Mouse (Mus musculus) spleen, embryonic (tissue): ENCODE results near the gene Zfp874a.
"Not testable (repeated sequence)": the region's sequence is repeated elsewhere in the genome, so short reads cannot be mapped to it uniquely, and the experiment has no call there.

Source experiments
- CTCF ChIA-PET: fragments of 350-600 bp; sonication (Branson Sonifier 250); formaldehyde crosslinking; loops from one replicate; lab custom pipeline; 2022; lab: Charles Lee

The Zfp874a gene

GRCm38 (mm10) chr13:67451172-67452020, at the start of gene Zfp874a:
Gene Zfp874a, minus strand, starts transcription at chr13:67451624.
- CTCF ChIA-PET, result no interaction called here

DNA sequence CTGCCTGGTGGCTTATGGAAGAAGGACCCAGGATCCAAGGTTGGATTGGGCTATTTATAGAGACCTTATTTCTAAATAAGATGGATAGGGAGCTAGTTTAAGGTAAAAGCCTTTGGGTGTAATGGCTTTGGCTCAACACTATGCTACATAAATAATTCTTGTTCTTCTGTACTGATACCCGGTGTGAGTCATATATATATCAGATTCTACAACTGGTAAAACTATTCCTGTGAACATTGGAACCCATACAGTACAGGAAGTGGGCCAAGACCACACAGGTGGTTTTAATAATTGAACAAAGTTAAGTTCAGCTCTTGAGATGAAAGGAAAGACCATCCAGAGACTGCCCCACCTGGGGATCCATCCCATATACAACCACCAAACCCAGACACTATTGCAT, 49.5 kb upstream of the Zfp874a start:
- CTCF ChIA-PET, result interaction anchor here (0.6 kb wide), 1 partner anchor 79 kb away, joined by 8 read pairs; no protein-coding TSS in a partner anchor

DNA sequence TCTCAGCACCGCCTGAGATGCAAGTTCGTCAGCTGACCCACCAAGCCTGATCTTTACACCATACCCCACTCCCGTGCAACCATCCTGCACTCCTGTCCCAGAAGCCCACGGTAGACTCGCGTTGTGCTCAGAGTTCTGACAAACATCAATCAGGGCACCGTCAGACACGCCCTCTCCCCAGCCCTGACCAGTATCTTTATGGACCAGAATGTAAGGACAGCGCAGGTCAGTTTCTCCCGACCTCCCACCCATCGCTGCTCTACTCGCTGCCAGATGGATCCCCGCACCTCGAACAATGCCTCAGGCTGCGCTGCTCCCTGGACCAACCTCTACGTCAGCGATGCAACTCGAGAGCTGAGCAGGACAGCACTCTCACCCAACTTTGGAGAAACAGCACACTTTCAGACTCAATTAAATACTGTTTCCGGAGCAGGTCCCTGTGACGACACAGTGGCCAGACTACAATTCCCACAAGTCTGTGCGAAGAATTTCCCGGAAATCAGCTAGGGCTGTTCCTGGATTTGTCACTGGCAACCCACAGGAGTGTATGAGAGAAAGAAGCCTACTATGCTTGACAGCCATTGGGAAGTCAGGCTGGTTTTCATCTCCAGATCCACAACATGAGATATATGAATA, 48.8 kb upstream of the Zfp874a start, which contains the start of gene Zfp58:
Zfp58 (minus strand) TSS at position 472 of the 636 bp plus-strand sequence.
- CTCF ChIA-PET, result no interaction called here

DNA sequence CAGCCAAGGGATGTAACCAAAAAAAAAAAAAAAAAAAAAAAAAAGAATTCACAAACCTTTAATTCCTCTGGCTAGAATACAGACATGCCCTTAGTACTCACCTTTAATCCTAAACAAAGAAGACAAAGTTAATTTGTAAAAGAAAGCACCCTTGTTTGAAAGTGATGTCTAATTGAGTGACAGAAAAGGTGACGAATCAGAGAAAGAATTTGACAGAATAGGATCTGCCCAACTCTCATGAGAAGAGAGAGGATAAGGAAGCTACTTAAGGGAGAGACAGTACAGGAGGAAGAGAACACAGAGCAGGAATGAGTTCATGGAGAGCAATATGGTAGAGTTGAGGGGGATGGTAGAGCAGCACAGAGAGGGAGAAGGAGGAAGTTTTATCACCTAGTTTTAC, 44.2 kb upstream of the Zfp874a start:
- CTCF ChIA-PET, result no interaction called here

DNA sequence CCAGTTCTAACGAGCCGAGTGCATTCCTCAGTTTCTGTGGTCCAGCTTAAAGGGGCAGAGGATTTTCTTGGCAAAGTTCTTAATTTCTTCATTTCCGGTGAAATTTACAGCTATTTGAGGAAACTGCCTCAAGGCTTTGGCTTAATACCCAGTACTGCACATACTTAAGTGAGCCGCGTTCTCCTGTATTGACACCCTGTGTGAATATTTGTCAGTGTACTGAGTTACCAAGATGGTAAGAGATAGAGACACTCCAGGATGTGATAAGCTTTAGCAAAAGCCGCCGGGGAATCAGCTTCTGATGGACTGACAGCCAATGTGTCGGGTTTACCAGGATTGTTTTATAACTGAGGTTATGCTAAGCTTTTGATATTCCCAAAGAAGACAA, 33.0 kb upstream of the Zfp874a start:
- CTCF ChIA-PET, result no interaction called here

DNA sequence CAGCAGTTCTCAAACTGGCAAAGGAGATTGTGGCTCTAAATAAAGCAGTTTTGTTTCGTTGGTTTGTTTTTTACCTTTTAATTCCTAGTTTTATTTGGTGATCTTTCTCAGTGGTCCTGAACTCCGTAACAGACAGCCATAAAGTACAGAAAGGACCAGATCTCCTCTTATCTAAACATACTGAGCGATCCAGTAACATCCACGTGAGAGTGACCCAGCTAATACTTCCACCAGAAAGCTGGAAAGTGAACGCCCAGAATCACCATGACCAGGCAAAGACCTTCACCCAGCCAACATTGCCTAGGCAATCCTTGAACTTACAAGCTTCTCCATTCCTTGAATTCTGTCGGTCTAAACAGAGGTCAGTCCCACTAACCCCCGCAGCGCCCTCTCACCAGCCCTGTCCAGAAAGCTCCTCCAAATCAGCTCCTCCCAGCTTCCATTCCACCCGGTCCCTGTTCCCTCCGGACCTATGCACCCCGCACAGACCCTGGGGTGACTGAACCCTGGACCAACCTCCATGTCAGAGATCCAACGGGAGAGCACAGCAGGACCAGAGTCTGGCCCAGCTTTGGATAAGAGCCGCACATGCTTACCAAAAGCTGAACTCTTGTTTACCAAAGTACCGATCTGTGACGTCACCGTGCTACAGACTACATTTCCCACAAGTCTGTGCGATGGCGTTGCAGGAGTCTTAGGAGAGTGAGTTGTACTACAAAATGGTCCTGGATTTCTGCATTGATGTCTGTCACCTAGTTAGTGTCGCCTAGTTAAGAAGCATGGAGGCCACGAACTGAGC, 32.4 kb upstream of the Zfp874a start, which contains the start of gene Zfp874b:
Zfp874b (minus strand) TSS at position 634 of the 799 bp plus-strand sequence.
- CTCF ChIA-PET, result no interaction called here

DNA sequence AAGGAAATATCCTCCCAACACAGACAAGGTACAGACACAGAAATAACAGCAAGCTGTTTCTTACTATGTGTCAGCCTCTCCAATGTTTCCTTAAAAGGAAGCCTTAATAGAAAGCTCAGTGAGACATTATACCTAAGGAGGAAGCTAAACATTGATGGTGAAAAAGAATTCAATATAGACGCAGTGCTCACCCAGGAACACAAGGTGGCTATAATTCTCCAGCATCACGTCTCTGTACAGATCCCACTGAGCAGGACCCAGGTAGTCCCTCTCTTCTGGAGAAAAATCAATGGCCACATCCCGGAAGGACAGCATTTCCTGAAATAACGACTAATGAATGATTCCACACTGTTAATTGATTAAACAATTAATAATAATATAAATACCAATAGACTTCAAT, 30.1 kb upstream of the Zfp874a start:
- CTCF ChIA-PET, result no interaction called here

DNA sequence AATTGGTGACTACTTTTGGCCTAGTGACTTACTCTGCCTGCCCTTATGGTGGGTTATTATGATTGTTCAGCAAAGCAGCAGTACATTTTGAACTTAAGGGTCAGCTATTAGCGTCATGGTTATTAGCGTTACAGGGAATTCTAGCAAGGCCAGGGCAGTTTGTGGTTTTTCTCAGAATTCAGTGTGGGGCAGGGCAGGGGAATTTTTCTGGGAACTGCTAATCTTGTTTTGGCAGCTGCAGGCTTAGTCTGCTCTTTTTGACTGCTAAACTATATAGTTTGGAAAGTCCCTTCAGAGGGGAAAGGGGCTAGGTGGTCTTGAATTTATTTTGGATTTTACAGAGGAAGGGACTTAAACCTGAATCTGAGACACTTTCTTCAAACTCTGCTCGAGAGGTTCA, 17.9 kb upstream of the Zfp874a start:
- CTCF ChIA-PET, result interaction anchor here (0.6 kb wide), 1 partner anchor 259 kb away, joined by 6 read pairs; no protein-coding TSS in a partner anchor

- CTCF ChIA-PET, result not testable (repeated sequence)
These were observed 12.2 kb upstream of the Zfp874a start for GRCm38 (mm10) chr13:67463506-67464185.

DNA sequence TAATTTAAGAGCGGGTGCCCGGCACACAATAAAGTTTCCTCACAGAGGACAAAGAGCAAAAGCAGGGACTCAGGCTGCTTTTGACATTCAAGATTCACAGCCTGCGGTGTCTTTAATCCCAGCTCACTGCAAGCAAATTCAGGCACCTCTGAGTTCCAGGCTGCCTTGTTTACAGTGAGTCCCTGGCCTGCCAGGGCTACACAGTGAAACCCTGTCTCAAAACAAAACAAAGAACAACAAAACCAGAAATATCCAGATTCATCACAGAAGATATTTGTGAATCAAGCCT, 541 bp upstream of the Zfp874a start:
- CTCF ChIA-PET, result no interaction called here

DNA sequence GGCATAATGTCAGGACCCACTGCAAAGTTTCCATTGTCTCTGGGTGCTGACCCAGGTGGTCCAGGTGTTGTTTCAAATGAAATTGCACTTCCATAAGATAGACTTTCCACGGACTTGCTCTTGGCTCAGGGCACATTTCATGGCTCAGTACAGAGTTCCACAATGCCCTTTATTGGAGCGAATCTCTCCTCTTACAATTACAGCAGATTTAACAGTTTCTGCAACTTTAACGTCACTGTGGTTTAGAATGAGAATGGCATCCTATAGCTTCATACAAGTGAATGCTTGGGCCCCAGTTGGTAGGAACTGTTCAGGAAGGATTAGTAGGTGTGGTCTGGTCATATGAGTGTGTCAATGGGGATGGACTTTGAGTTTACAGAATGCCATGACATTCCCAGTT, 14.3 kb downstream of the Zfp874a start:
- CTCF ChIA-PET, result not testable (repeated sequence)

DNA sequence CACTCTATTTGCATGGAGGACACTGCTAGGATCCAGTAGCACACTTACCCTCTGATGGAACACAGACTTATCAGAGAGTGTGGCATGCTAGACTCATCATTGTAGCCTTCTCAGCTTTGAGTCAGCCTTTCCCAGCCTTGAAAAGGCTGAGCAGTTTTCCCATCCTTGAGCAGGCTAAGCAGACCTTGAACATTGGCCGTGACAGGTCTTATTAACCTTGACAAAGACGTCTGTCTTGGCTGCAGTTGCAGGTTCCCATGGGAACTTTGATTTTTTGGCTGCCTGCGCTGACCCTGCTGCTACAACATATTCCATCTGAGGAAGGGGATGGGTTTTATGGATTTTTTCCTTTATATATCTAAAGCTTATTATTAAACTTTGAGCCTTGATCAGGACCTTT, 23.3 kb downstream of the Zfp874a start:
- CTCF ChIA-PET, result no interaction called here

DNA sequence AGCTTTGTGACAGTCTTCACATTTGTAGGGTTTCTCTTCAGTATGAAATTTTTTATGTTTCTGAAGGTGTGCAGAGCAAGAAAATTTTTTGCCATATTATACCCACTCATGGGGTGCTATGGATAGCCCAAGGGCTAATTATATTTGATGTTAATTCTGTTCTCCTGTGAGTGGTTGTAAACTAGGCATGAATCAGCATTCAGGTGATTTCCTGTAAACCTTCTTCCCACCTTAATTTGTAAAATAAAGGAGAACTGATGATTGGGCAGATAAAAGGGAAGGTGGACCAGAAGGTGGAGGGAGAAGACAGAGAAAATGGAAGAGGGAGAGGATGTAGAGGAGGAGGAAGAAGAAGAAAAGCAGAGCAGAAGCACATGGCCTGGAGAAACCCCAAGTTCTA, 25.7 kb downstream of the Zfp874a start:
- CTCF ChIA-PET, result not testable (repeated sequence)

GRCm38 (mm10) chr13:67422532-67422931, 28.9 kb downstream of the Zfp874a start:
- CTCF ChIA-PET, result interaction anchor here (0.6 kb wide), 1 partner anchor 78 kb away, joined by 8 read pairs; no protein-coding TSS in a partner anchor

DNA sequence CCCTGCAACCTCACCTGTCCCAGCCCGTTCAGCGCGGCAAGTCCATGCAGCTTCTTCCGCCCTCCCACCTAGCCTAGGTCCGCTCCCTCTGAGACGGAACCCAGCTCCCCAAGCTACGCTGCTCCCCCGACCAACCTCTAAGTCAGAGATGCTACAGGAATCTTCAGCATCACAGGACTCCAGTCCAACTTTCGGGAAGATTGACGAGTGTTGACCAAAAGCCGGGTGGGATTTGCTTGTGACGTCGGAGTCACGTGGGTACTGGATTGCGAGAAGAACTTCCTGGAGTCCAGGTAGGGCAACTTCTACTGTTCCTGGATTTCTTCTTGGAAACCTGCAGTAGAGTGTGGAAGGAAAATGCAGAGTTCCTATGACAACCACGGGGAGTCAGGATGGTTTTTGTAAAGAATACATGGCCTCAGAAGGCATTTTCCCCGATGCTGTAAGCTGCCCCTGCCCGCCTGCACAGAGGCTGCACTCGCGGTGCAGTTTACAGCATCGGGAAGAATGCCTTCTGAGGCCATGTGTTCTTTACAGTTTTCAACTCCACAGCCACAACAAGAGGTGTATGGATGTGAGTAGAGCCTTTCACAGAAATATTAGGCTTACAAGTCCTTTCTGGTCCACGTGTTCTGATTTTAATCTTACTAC, 30.1 kb downstream of the Zfp874a start, which contains the start of gene Zfp459:
Zfp459 (minus strand) TSS at position 212 of the 651 bp plus-strand sequence.
- CTCF ChIA-PET, result interaction anchor here (0.6 kb wide), 1 partner anchor 77 kb away, joined by 3 read pairs; no protein-coding TSS in a partner anchor

- CTCF ChIA-PET, result interaction anchor here (0.6 kb wide), 1 partner anchor 78 kb away, joined by 3 read pairs; no protein-coding TSS in a partner anchor
These were observed 30.7 kb downstream of the Zfp874a start for GRCm38 (mm10) chr13:67420558-67421206.

DNA sequence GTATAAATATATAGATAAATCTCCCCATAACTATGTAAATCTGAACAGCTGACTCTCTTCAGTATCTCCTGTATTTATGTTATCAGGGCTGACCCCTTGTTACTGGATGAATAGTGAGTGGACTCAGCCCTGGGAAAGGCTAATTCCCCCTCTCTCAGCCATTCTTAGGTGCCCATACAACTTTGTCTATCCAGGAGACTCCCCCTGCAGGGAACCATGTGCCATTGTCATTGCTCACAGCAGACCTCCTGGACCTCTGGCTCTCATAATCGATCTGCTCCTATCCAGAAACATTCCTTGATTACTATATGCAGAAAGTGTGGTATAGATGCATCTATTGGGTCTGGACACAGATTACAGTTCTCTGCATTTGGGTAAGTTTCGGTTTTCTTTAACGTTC, 34.6 kb downstream of the Zfp874a start:
- CTCF ChIA-PET, result no interaction called here

- CTCF ChIA-PET, result no interaction called here
These were observed 35.7 kb downstream of the Zfp874a start for GRCm38 (mm10) chr13:67415759-67416158.

DNA sequence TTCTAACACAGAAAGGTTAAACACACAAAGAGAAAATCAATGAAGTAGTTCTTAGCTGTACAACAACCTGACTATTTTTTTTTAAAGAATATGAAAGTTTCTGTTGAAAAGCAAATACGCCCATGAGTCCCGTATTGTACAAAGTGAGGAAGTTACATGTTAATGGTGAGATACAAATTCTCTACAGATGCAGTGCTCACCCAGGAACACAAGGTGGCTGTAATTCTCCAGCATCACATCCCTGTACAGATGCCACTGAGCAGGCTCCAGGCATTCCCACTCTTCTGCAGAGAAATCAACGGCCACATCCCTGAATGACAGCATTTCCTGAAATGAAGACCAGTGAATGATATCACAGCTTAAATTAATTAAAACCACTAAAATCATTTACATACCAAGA, 37.8 kb downstream of the Zfp874a start:
- CTCF ChIA-PET, result not testable (repeated sequence)
